Mouse (Mus musculus): Measurements from ENCODE around the gene Cmas. TPM values are rescaled to one million over a fixed set of nuclear protein-coding genes. Genes with fewer than 3 reads are reported as not detected.

The Cmas gene
- 10 to 100 TPM; 76.7 to 79.8 TPM for total RNA-seq (2023)

DNA sequence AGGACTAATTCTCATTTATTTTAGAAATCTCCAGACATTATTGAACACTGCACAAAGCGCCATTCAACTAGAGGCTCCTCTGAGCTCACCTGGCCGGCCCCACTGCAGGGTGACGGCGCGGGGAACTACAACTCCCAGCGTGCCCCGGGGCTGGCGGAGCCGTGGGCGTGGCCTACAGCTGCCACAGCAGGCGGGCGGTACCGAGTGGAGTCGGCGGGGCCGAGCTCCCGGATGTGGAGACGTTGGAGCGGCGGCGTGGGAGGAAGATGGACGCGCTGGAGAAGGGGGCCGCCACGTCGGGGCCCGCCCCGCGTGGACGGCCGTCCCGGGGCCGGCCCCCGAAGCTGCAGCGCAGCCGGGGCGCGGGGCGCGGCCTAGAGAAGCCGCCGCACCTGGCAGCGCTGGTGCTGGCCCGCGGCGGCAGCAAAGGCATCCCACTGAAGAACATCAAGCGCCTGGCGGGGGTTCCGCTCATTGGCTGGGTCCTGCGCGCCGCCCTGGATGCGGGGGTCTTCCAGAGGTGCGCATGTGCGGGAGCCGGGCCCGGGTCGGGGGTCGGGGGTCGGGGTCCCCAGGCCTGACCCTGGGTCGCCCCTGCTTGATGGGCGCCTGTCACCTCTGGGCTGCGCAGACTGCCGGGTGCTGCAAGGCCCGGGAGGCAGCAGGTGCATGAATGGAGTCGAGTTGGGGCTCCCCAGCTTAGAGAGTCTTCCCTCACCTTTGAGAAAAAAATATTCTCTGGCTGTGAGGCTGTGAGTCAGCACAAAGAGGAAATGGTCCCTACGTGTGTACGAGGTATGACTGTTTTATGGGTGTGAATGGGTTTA, at the start of gene Cmas:
Cmas (plus strand) TSS at position 180 of the 827 bp plus-strand sequence.

DNA sequence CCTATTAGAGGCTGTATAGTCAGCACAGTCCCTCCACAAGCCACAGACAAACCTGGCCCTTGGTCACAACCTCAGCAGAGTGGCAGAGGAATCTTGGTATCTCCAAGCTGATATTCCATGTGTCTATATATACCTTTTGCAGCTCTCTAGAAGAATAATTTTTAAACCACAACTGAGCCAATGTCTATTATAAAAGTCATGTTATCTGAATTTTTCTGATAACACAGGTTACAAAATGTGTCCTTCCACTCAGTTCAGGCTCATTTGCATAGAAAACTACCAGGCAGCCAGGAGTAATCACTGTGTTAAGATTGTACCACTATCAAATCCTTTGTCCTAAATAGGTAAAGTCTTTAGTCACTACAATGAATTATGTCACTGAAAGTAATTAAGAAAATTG, 47.9 kb downstream of the Cmas start, which contains the start of gene Sult6b2:
Sult6b2 (minus strand) TSS at position 101 of the 400 bp plus-strand sequence.

Other genes starting within 250 kb of the Cmas start
- gene Ldhb, start 248.7 kb upstream of the Cmas start, total RNA-seq (2023) = 10 to 100 TPM; 24.9 to 29.0 TPM
- under 1 TPM in 1 of 2 experiments, not detected in 1; 0.70 TPM for gene Kcnj8, start 185.1 kb upstream of the Cmas start, total RNA-seq (2023)
- gene Abcc9, start 54.4 kb upstream of the Cmas start, total RNA-seq (2023) = not detected
- gene Sult6b2, start 47.8 kb downstream of the Cmas start, total RNA-seq (2023) = under 1 TPM; 0.87 to 0.95 TPM
- gene St8sia1, start 207.8 kb downstream of the Cmas start, total RNA-seq (2023) = 10 to 100 TPM; 78.9 to 91.5 TPM